Mouse (Mus musculus): ENCODE data around the gene Irgm1. TPM values are rescaled to one million over a fixed set of nuclear protein-coding genes. Genes with fewer than 3 reads are reported as not detected.
"Not testable (repeated sequence)": the region's sequence is repeated elsewhere in the genome, so short reads cannot be mapped to it uniquely, and the experiment has no call there.

Gene Irgm1
- total RNA-seq, 2 experiments from 2014 or later = 5.6 to 5.8 TPM

DNA sequence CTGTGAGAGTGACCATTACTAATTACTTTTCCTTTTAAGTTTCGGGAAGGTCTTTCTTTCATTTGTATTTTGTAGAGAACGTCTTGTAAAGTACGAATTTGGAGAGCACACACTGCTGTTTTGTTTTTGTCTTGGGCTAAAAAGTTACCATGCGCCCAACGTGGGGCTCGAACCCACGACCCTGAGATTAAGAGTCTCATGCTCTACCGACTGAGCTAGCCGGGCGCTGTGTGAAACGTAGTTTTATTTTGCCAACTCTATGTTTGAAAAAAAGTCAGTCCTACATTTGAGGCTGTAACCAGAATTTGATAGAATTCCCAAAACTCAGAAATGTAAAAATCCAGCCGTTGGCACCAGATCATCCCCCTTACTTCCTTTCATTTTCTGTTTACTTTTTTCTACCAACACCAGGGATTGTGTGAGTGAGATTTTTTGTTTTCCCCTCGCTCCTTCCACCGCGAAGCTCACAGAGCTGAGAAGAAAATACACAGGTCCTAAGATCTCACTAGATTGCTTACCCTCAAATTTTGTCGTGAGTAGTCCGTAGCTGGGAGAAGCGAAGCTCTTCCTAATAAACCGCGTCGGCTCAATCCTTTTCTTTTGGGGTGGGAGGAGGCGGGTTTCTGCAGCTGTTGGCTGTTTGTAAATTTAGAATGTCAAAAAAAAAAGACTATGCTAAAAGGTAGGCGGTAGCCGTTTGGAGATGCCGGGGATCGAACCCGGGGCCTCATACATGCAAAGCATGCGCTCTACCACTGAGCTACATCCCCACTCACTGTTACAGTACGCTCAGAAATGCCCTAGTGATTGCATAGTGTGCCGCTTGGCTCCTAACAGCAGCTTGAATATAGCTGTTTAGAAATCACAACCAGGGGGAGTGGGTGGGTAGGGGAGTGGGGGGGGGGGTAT is 37.5 kb downstream of the Irgm1 start:
- peak; percentile 90 to 96 for DNase-seq (ENCODE audit: low spot score in 2 of 2)

DNA sequence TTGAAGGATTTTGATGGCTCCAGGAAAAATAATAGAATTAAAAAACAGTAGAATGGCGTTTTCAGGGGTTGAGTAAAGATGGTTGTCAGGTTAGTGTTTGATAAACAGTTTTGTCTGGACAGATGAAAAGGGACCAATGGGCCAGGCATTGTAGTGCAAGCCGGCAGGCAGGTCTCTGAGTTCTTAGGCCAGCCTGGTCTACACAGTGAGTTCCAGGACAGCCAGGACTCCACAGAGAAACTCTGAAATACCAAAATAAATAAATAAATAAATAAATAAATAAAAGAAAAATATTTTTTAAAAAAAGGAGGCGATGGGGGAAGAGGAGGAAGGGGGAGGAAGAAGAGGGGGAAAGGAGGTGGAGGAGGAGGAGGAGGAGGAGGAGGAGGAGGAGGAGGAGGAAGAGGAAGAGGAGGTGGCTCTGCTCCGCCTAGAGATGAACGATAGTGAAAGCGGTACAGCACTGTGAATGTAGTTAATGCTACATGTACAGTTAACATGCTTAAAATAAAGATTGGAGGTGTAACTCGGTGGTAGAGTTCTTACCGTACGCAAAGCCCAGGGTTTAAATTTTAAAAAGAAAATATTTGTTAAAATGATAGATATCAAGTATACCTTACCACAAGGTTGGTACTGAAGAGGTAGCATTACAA is 38.3 kb downstream of the Irgm1 start:
- no peak for DNase-seq (ENCODE audit: low spot score in 2 of 2)

DNA sequence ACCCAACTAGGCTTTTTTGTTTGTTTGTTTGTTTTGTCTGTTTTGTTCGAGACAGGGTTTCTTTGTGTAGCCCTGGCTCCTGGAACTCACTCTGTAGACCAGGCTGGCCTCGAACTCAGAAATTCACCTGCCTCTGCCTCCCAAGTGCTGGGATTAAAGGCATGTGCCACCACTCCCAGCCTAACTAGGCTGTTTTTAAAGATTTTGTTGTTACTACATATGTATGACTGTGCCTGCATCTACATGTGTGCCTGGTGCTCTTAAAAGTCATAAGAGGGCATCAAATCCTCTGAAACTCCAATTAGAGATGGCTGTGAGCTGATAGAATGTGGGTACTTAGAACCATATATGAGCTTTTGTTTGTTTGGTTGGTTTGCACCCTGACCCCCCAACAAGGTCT is 40.2 kb downstream of the Irgm1 start:
- DNase-seq (ENCODE audit: low spot score in 2 of 2) = no peak

DNA sequence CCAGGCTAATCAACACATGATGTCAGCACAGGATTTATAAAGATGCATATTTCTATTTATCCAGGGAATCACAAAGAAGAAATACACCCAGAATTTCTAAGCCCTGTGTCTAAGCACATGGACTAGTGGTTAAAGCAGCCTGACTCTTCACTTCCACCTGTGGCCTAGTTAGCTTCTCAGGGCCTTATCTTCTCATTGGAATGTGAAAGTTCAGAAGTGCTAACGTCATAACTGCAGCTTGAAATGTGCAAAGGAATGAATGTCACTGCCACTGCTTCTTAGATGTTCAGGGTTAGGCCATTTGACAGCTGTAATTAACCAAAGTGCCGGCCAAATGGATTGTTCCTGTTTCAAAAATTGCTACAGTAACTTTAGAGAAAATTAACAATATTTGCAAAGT is 41.2 kb downstream of the Irgm1 start:
- DNase-seq (ENCODE audit: low spot score in 2 of 2) = no peak

DNA sequence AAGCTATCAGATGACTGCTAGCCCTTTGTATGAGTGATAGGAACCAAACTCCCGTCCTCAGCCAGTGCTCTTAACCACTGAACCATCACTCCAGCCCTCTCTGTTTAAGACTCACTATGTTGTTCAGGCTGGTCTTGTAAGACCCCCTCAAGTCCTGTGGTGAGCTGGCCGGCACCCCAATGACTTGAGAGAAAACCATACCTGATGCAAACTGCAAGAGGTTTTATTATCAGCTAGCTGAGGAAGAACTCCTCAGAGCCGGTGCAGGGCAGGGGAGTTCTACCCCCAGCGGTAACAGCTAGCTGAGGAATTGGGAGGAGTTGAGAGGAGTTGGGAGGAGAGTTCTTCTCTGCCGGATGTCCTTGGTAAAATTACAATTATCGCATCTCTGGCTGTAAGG is 43.6 kb downstream of the Irgm1 start:
- DNase-seq (ENCODE audit: low spot score in 2 of 2) = no peak

DNA sequence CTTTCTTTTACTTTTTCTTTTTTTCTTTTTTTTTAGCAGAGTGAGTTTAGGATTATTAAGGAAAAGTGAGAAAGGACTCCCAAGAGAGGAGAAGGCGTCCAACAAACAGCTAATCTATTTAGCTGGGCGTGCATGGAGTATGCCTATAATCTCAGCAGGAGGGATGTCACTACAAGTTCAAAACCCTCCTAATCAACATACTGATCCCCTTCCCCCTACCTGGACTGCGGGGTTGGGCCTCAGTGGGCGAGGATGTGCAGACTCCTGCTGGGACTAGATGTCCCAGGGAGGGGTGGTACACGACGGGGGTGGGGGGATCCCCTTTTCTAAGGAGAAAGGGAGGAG is 44.8 kb downstream of the Irgm1 start:
- DNase-seq (ENCODE audit: low spot score in 2 of 2) = no peak

DNA sequence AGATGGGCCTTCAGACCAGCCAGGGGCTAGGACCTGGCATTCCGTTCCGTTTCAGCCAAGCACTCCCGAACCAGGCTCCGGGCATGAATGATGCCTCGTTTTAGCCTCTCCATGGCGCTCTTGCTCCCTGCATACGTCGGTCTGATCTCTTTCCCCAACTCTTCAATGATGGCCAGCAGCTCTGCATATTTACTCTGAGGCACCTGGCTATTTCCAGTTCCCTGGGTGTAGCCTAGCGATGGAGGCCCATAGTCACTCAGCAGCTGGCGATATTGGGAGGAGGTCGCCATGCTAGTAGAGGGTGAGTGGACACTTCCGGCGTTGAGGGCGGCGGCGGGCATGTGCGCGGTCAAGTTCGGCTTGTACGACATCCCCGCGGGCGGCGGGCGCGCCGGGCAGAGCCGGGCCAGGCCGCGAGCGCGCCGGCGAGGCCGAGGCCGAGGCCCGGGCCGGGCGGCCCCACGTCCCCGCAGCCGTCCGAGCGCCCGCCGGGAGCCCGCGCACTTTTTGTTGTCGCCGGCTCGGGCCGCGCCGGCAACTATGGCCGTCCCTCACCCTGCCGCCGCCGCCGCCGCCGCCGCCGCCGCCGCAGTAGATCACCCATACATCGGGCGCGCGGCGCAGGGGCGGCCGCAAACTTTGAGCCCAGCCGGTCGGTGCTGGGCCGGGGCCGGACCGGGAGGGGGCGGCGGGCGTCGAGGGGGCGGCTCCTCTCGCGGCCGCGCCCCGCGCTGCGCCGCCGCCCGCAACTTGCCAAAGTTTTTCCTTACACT is 45.3 kb downstream of the Irgm1 start, which contains the start of the genes Trim7 and Gm12184:
Trim7 (plus strand) TSS at position 162 of the 773 bp plus-strand sequence.
Gm12184 (minus strand) TSS at position 677 of the 773 bp plus-strand sequence.
- not testable (repeated sequence) for DNase-seq (ENCODE audit: low spot score in 2 of 2)

- DNase-seq (ENCODE audit: low spot score in 2 of 2) = no peak
Observed at GRCm38 (mm10) chr11:48824311-48824830, 47.1 kb downstream of the Irgm1 start.

DNA sequence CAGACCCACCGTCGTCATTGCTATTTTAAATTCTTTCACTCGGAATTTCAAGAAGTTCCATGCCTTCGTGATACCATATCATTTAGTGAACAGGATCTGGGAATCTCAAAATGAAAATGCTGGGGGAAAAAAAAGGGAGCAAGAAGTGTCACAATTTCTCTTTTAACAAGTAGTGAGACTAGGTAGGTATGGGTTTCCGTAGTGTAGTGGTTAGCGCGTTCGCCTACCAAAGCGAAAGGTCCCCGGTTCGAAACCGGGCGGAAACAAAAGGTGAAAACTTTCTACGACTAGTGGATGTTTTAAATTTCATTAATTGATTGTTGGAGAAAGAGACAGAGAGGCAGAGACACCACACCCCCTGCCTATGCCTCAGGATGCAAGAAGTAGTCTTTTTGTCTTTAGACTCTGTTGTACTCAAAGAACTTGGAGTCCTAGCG is 47.9 kb downstream of the Irgm1 start:
- peak in 1 of 2 experiments; percentile 72 for DNase-seq (ENCODE audit: low spot score in 2 of 2)

DNA sequence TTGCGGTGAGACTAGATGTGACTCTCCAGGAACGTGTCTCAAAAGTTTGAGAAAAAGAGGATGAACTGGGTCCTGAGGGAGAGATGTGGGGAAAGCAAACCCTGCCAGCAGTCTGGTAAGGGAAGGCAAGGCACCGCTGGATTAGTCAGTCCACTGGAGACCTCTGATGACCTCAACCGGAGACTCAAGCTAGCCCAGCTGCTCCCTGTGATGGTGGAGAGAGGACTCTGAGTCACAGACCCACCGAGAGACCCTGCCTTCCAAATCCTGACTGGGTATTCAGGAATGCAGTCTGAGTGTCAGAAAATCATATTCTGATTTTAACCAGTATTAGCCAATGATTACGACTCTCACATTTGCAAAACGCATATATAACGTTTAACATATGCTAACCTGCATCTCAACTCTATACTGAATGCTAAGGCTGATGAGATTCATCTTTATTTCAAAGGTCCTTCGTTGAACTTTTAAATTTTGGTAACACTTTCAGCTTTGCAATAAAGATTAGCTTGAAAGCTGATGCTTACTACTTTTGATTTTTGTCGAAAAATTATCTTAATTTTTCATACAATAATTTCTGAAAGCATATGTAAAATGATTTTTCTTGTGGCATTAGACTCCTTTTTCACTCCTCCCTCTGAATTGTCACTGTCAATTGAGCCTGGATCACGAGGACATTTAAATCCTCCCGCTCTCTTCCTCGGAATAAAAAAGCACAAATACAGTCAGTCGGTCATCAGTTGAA is 48.5 kb downstream of the Irgm1 start:
- DNase-seq (ENCODE audit: low spot score in 2 of 2) = no peak

DNA sequence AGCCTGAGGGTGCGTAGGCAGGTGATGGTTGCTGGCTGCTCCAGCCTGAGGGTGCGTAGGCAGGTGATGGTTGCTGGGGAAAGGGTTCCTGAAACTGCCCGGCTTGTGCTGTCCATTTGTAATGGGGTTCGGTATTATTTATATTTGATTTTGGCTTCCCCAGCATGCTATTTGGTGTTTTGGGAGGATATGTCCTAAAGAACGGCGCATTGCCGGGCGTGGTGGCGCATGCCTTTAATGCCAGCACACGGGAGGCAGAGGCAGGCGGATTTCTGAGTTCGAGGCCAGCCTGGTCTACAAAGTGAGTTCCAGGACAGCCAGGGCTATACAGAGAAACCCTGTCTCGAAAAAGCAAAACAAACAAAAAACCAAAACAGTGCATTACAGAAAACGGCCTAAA is 50.2 kb downstream of the Irgm1 start:
- DNase-seq (ENCODE audit: low spot score in 2 of 2) = not testable (repeated sequence)

DNA sequence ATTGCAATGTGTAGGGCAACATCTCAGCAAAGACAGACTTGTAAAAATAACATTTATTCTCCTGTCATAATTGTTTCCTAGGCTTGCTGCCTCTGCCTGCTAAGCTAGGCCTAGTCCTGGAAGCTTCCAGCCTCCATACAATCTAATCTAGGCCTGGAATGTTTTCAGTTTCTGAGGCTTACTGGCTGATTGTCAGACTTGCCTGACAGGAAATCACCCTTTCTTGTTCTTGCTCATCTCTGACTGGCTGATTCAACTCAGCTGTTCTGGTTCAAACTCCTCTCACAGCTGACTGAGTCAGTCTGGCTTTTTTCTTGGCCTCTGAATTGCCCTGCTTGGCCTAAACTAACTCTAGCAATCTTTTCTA is 51.2 kb downstream of the Irgm1 start:
- no peak for DNase-seq (ENCODE audit: low spot score in 2 of 2)

- no peak for DNase-seq (ENCODE audit: low spot score in 2 of 2)
Observed at GRCm38 (mm10) chr11:48819614-48820307, 51.7 kb downstream of the Irgm1 start.

DNA sequence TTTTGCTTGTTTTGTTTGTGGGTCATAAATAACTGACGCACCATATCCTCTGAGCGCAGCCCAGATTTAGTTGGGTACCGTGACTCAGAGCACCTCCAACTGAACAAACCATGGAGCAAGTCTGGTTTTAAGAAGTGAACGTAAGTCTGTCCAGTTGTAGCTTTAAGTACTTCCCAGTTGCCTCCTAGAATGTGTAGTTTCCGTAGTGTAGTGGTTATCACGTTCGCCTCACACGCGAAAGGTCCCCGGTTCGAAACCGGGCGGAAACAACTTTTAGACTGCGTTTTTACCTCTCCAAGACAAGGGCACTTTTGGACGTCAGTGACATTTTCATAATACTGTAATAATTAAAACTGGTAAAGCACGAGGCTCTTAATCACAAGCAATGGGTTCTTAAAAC is 53.1 kb downstream of the Irgm1 start:
- DNase-seq (ENCODE audit: low spot score in 2 of 2) = peak; percentile 82 to 96

DNA sequence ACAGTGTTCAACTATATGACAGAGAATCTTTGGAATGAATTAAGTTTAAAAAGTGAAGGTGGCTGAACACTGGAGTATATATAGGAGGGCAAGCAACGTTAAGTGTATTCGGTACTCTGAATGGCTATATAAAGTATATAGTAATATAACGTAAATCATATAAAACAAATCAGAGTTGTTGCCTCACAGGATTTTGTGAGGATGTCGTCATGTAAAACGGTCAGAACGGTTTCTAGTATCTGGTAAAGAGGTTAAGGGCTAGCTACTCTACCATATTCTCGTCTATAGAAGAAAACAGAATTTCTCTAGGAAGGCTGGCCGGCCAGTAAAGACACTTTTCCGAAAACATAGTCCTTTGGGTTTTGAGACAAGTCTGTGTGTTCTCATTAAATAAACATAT is 53.7 kb downstream of the Irgm1 start:
- DNase-seq (ENCODE audit: low spot score in 2 of 2) = no peak

GRCm38 (mm10) chr11:48816800-48817665 is 54.5 kb downstream of the Irgm1 start, which contains the start of gene Trim41:
Trim41 (minus strand) TSS chr11:48817353.
- peak; percentile 98 to 99 for DNase-seq (ENCODE audit: low spot score in 2 of 2)

GRCm38 (mm10) chr11:48816281-48816781 is 55.2 kb downstream of the Irgm1 start:
- peak in 1 of 2 experiments; percentile 27 for DNase-seq (ENCODE audit: low spot score in 2 of 2)

DNA sequence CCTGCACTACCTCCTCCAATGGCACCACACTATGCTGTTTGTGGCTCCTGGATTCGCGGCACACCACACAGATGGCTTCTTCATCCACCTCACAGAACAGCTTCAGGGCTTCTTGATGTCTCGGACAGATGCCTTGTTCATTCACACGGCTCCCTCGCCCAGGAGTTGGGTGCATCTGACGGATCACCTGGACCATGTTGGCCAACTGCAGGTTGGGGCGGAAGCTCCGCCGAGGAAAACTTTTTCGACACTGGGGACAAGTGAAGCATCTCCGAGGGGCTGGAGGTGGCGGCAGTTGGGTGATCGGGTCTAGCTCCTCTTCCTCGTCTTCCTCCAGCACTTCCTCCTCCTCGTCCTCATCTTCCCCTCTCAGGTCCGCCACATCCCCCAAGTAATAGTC is 55.6 kb downstream of the Irgm1 start:
- DNase-seq (ENCODE audit: low spot score in 2 of 2) = no peak

- no peak for DNase-seq (ENCODE audit: low spot score in 2 of 2)
Observed at GRCm38 (mm10) chr11:48813782-48814181, 57.7 kb downstream of the Irgm1 start.
